Mouse (Mus musculus): ENCODE measurements around the gene Dnajc4.

DNA sequence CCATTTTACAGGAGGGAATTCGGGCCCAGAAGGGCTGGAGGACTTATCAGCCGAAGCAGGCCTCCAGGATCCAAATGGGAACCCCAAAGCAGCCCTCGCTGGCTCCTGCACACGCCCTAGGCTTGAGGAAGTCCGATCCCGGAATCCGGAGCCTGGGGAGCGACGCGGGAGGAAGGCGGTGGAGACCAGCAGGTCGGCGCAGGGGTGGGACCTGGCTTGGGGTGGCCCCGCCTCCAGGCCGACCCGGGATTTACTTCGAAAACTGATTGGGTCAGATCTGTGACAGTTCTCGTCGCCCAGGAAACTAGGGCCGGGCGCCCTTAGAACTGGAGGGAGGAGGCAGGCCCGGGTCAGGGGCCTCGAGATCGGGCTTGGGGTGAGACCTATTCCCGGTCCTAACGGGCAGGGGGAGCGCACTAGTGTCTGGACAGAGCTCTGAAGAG lies 50.1 kb downstream of the Dnajc4 start, which contains the start of gene Gpr137:
- no peak for TF ChIP-seq CTCF (IDR thresholded peaks at IDR 0.05; ENCODE audit: low read depth, low read length)
- no peak for TF ChIP-seq GATA1 (IDR thresholded peaks at IDR 0.05; ENCODE audit: borderline replicate concordance, low read length)
- no peak for TF ChIP-seq TAL1 (conservative IDR thresholded peaks at IDR 0.05; ENCODE audit: low read depth, low read length)
- no peak for TF ChIP-seq GATA2 (IDR thresholded peaks at IDR 0.05; ENCODE audit: borderline replicate concordance, low read depth, low read length)
- TF ChIP-seq POLR2AphosphoS5 (IDR thresholded peaks at IDR 0.05; ENCODE audit: insufficient replicate concordance, low read depth, low read length) = no peak
